Mouse (Mus musculus): ENCODE measurements around the gene Ide.

DNA sequence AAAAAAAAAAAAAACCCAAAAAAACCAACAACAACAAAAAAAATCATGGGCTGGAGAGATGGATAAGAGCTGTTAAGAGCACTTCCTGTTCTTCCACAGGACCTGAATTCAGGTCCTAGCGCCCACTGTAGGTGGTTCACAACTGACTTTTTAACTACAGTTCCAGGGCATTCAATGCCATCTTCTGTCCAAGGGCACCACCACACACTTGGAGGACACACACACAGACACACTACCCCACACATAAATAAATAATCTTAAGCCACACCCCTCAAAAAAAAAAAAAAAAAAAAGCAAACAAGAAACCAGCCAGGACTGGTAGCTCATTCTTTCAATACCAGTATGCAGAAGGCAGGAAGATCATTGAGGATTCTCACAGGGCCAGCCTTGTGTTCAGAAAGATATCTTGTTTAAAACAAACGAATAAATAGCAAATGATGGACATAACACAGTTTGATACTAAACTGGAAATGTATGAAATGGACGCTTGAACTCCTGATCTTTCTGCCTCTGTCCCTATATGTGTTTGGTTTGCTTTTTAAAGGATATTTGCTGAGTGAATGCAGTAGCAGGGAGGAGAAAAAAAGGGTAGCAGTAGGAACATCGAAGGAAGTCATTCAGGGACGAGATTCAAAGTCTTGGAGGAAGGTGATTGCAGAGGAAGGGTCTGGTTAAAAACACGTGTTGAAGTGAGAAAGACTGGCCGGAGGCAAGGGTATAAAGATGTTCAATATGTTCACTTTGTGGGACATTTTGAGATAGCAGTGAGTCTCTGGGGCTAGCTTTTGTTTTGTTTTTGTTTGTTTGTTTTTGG is 37.5 kb upstream of the Ide start:
- TF ChIP-seq POLR2A (IDR thresholded peaks at IDR 0.05; ENCODE audit: control insufficient read depth, low read depth, low read length) (no peak), CTCF (IDR thresholded peaks at IDR 0.05; ENCODE audit: control insufficient read depth, insufficient read depth, insufficient replicate concordance, low read depth, low read length) (no peak)
